Mouse (Mus musculus) layer of hippocampus, adult 9-11 months (tissue): ENCODE measurements at regions not wholly inside any gene's neighbourhood (a gene's known extent, or its start where the extent isn't known, plus 50 kb on each side); places are given as distances from the start of the nearest gene placed in this dataset.

Experiments used
- DNase-seq: peaks from one replicate; pipeline ENCODE4 v3.0.0; 2022

- no peak for DNase-seq
Measured at GRCm38 (mm10) chr10:125726546-125726945, 239.4 kb upstream of the Lrig3 start.

- no peak for DNase-seq
Measured at GRCm38 (mm10) chr10:125735744-125736494, 230.0 kb upstream of the Lrig3 start.

GRCm38 (mm10) chr10:125743181-125743580, 222.8 kb upstream of the Lrig3 start:
- DNase-seq, result no peak

- peak; percentile 9 for DNase-seq
Measured at GRCm38 (mm10) chr10:125749031-125749585, 216.9 kb upstream of the Lrig3 start.

GRCm38 (mm10) chr10:125752506-125753218, 213.3 kb upstream of the Lrig3 start:
- DNase-seq, result no peak

GRCm38 (mm10) chr10:125759171-125759570, 206.8 kb upstream of the Lrig3 start:
- DNase-seq, result no peak

- DNase-seq, result no peak
Measured at GRCm38 (mm10) chr10:125762367-125763068, 203.4 kb upstream of the Lrig3 start.

GRCm38 (mm10) chr10:125764402-125765102, 201.4 kb upstream of the Lrig3 start:
- peak; percentile 38 for DNase-seq

GRCm38 (mm10) chr10:125765103-125765820, 200.7 kb upstream of the Lrig3 start:
- DNase-seq, result no peak

GRCm38 (mm10) chr10:125768281-125768680, 197.7 kb upstream of the Lrig3 start:
- no peak for DNase-seq

GRCm38 (mm10) chr10:125773541-125773940, 192.4 kb upstream of the Lrig3 start:
- DNase-seq, result no peak

- DNase-seq, result no peak
Measured at GRCm38 (mm10) chr10:125782486-125782885, 183.5 kb upstream of the Lrig3 start.

- DNase-seq, result no peak
Measured at GRCm38 (mm10) chr10:125784896-125785295, 181.1 kb upstream of the Lrig3 start.

GRCm38 (mm10) chr10:125785448-125786196, 180.3 kb upstream of the Lrig3 start:
- DNase-seq, result no peak

GRCm38 (mm10) chr10:125786197-125786879, 179.6 kb upstream of the Lrig3 start:
- no peak for DNase-seq

GRCm38 (mm10) chr10:125786880-125787337, 179.1 kb upstream of the Lrig3 start:
- DNase-seq, result no peak

- DNase-seq, result no peak
Measured at GRCm38 (mm10) chr10:125787441-125788060, 178.4 kb upstream of the Lrig3 start.

- DNase-seq, result no peak
Measured at GRCm38 (mm10) chr10:125788262-125788661, 177.7 kb upstream of the Lrig3 start.

GRCm38 (mm10) chr10:125790924-125791323, 175.0 kb upstream of the Lrig3 start:
- DNase-seq, result no peak

GRCm38 (mm10) chr10:125794504-125794903, 171.5 kb upstream of the Lrig3 start:
- no peak for DNase-seq
